Mouse (Mus musculus): Measurements from ENCODE around the gene Olfr279. TPM values are rescaled to one million over a fixed set of nuclear protein-coding genes. Genes with fewer than 3 reads are reported as not detected.

Gene Olfr279
- not detected for total RNA-seq (2023)

GRCm38 (mm10) chr15:98492102-98492501 is at the start of gene Olfr279:
Gene Olfr279, plus strand, starts transcription at chr15:98492402.

GRCm38 (mm10) chr15:98452288-98452687 is 39.9 kb upstream of the Olfr279 start, which contains the start of gene Olfr281:
Gene Olfr281, plus strand, starts transcription at chr15:98452588.

GRCm38 (mm10) chr15:98469596-98469995 is 22.6 kb upstream of the Olfr279 start, which contains the start of gene OR5BS1P:
Gene OR5BS1P, plus strand, starts transcription at chr15:98469896.

GRCm38 (mm10) chr15:98482701-98483100 is 9.5 kb upstream of the Olfr279 start, which contains the start of gene Lalba:
Gene Lalba, minus strand, starts transcription at chr15:98482721.

GRCm38 (mm10) chr15:98533881-98534627 is 41.9 kb downstream of the Olfr279 start, which contains the start of gene Kansl2:
Gene Kansl2, minus strand, starts transcription at chr15:98534264.

Other genes with a start within 250 kb of the Olfr279 start
- gene H1fnt, start 235.1 kb upstream of the Olfr279 start, total RNA-seq (2023), result not detected
- under 1 TPM; 0.16 to 0.30 TPM for gene Zfp641, start 196.2 kb upstream of the Olfr279 start, total RNA-seq (2023)
- gene Olfr285, start 175.0 kb upstream of the Olfr279 start, total RNA-seq (2023), result not detected
- gene Olfr284, start 151.4 kb upstream of the Olfr279 start, total RNA-seq (2023), result not detected
- not detected for gene Olfr283, start 111.5 kb upstream of the Olfr279 start, total RNA-seq (2023)
- gene Olfr282, start 61.2 kb upstream of the Olfr279 start, total RNA-seq (2023), result not detected
- gene Olfr281, start 39.8 kb upstream of the Olfr279 start, total RNA-seq (2023), result not detected
- gene OR5BS1P, start 22.5 kb upstream of the Olfr279 start, total RNA-seq (2023), result not detected
- gene Lalba, start 9.7 kb upstream of the Olfr279 start, total RNA-seq (2023), result under 1 TPM in 1 of 2 experiments, not detected in 1; 0.73 TPM
- 10 to 100 TPM; 45.3 to 45.5 TPM for gene Kansl2, start 41.9 kb downstream of the Olfr279 start, total RNA-seq (2023)
- 10 to 100 TPM; 81.2 to 85.4 TPM for gene Ccnt1, start 78.5 kb downstream of the Olfr279 start, total RNA-seq (2023)
- not detected for gene 4930415O20Rik, start 78.6 kb downstream of the Olfr279 start, total RNA-seq (2023)
- 1 to 10 TPM; 3.5 to 4.2 TPM for gene Adcy6, start 117.7 kb downstream of the Olfr279 start, total RNA-seq (2023)
- gene Cacnb3, start 138.4 kb downstream of the Olfr279 start, total RNA-seq (2023), result 1 to 10 TPM; 4.1 to 4.7 TPM
- 100 to 1,000 TPM in 1 of 2 experiments, 10 to 100 TPM in 1; 97.7 to 139 TPM for gene Ddx23, start 170.5 kb downstream of the Olfr279 start, total RNA-seq (2023)
- gene Rnd1, start 185.1 kb downstream of the Olfr279 start, total RNA-seq (2023), result 1 to 10 TPM; 3.8 to 5.4 TPM
- gene Ccdc65, start 215.8 kb downstream of the Olfr279 start, total RNA-seq (2023), result not detected
- 1 to 10 TPM in 1 of 2 experiments, under 1 TPM in 1; 0.94 to 1.3 TPM for gene Fkbp11, start 235.8 kb downstream of the Olfr279 start, total RNA-seq (2023)